Mouse (Mus musculus): Measurements from ENCODE around the gene Fkbp15. TPM values are rescaled to one million over a fixed set of nuclear protein-coding genes. Genes with fewer than 3 reads are reported as not detected.
"Not testable (repeated sequence)": the region's sequence is repeated elsewhere in the genome, so short reads cannot be mapped to it uniquely, and the experiment has no call there.

Fkbp15 gene
- polyA plus RNA-seq, 1 experiment from 2014 or later = 24.3 TPM

DNA sequence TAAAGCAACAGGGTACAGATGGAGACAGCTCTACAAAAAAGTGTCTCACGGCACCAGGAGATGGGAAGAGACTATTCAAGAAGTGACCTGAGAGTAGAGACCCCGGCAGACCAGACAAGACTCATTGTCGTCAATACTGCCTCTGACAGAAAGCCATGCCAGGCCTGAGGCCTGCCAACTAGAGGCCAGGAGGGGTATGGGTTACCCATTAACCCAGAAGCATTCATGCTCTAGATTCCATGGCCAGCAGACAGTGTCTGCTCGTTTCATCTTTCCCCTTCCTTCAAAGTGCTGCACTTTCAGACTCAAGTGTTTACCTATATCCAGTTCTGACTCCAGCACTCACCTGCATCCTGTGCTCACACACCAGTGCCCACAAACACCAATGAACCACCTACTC lies 82.3 kb downstream of the Fkbp15 start:
- 0 out of 2 replicates have a peak, but pooled peaks cover 6% of the 10 kb centered on the region for H3K4me1 ChIP-seq (replicated peaks; ENCODE audit: control insufficient read depth, insufficient read depth, low read length)
- ATAC-seq (ENCODE audit: low FRiP score) = no peak
- 62% methylated on average over 4 of the region's 4 CpGs for WGBS
- H3K36me3 ChIP-seq (replicated peaks; ENCODE audit: control insufficient read depth, insufficient read depth) = no peaks in the 10 kb centered on the region
- H3K4me3 ChIP-seq (replicated peaks; ENCODE audit: low read length) = no peak overlapping the region
- no peak for DNase-seq (ENCODE audit: low spot score)
- H3K9ac ChIP-seq = no peak overlapping the region
- no peaks in the 10 kb centered on the region for H3K9me3 ChIP-seq (ENCODE audit: control insufficient read depth, low read length)
- H3K4me2 ChIP-seq (replicated peaks) = no peak overlapping the region
- no peak overlapping the region for H3K27ac ChIP-seq
- H3K27me3 ChIP-seq (ENCODE audit: control insufficient read depth, insufficient read depth, low read length) = no peaks in the 10 kb centered on the region

DNA sequence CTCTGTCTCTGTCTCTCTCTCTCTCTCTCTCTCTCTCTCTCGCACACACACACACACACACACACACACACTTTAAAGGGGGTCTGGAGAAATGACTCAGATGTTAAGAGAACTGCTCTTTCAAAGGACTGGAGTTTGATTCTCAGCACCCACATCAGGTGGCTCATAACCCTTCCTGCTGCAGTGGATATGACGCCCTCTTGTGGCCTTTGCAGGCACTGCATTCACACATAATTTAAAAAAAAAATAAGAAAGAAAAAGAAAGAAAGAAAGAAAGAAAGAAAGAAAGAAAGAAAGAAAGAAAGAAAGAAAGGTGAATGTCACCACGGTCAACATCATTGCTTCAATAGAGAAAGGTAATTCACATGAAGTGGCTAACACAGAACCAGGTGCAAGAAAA lies 83.1 kb downstream of the Fkbp15 start:
- H3K27ac ChIP-seq = no peak overlapping the region
- no peaks in the 10 kb centered on the region for H3K36me3 ChIP-seq (replicated peaks; ENCODE audit: control insufficient read depth, insufficient read depth)
- no peak overlapping the region for H3K4me3 ChIP-seq (replicated peaks; ENCODE audit: low read length)
- ATAC-seq (ENCODE audit: low FRiP score) (no peak), DNase-seq (ENCODE audit: low spot score) (no peak)
- WGBS = 74% methylated on average over 3 of the region's 3 CpGs
- no peak overlapping the region for H3K4me2 ChIP-seq (replicated peaks)
- no peak overlapping the region for H3K9ac ChIP-seq
- no peaks in the 10 kb centered on the region for H3K9me3 ChIP-seq (ENCODE audit: control insufficient read depth, low read length)
- 0 out of 2 replicates have a peak, but pooled peaks cover 6% of the 10 kb centered on the region for H3K4me1 ChIP-seq (replicated peaks; ENCODE audit: control insufficient read depth, insufficient read depth, low read length)
- no peaks in the 10 kb centered on the region for H3K27me3 ChIP-seq (ENCODE audit: control insufficient read depth, insufficient read depth, low read length)

DNA sequence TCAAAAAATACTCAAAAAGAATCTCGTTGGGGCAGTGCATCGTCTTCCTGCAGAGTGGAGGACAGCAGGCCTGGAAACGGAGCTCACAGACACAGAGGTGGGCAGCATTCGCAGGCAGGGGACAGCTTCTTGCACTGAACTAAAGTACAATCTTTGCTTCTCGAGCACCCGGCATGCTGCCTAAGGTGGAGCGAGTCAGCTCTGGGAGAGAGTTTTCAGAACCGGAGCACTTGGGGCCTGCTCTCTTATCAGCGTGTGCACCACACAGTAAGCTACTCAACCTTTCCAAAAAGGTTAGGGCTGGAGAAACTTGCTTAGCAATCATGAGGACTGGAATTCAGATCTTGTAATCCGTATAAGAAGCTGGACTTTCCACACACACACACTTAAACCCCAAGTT lies 83.7 kb downstream of the Fkbp15 start:
- WGBS = 90% methylated on average over 10 of the region's 10 CpGs
- ATAC-seq (ENCODE audit: low FRiP score) (no peak), DNase-seq (ENCODE audit: low spot score) (no peak)
- Histone ChIP-seq H3K4me1 (replicated peaks; ENCODE audit: control insufficient read depth, insufficient read depth, low read length) (0 out of 2 replicates have a peak, but pooled peaks cover 6% of the 10 kb centered on the region), H3K4me2 (replicated peaks) (no peak overlapping the region), H3K4me3 (replicated peaks; ENCODE audit: low read length) (no peak overlapping the region), H3K36me3 (replicated peaks; ENCODE audit: control insufficient read depth, insufficient read depth) (no peaks in the 10 kb centered on the region), H3K27me3 (ENCODE audit: control insufficient read depth, insufficient read depth, low read length) (no peaks in the 10 kb centered on the region), H3K27ac (no peak overlapping the region), H3K9ac (no peak overlapping the region), H3K9me3 (ENCODE audit: control insufficient read depth, low read length) (no peaks in the 10 kb centered on the region)

DNA sequence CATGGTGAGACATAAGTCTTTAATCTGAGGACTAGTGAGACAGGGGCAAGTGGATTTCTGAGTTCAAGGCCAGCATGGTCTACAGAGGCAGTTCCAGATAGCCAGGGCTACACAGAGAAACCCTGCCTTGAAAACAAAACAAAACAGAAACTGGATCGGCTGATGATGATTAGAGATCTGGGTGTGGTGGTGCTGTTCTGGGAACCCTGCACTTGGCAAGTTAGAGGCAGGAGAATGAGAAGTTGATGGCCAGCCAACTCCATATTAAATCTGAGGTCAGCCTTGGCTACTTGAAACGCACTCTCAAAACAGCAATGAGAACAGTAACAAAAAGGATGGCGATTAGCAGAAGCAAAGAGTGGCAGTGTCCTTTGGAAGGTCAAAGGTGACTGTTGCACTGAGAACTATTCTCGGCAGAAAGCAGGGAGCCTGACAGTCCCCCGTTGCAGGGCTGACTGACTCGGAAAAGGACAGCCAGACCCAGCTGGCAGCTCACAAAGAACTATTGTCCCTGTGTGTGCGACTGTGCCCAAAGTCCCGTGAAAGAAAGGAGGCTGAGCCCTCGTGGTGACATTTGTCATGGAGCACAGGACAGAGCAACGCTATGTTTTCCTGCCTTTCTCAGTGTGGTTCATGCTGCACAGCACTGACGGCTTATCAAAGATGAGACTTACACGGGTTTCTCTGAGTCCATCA lies 85.4 kb downstream of the Fkbp15 start:
- H3K4me2 ChIP-seq (replicated peaks) = no peak overlapping the region
- H3K27ac ChIP-seq = peak overlapping the region; percentile 33; the same call in 1 of the 2 replicates
- H3K4me3 ChIP-seq (replicated peaks; ENCODE audit: low read length) = no peak overlapping the region
- WGBS = 6% methylated on average over 12 of the region's 12 CpGs
- no peaks in the 10 kb centered on the region for H3K27me3 ChIP-seq (ENCODE audit: control insufficient read depth, insufficient read depth, low read length)
- H3K36me3 ChIP-seq (replicated peaks; ENCODE audit: control insufficient read depth, insufficient read depth) = no peaks in the 10 kb centered on the region
- no peak for DNase-seq (ENCODE audit: low spot score)
- no peak overlapping the region for H3K9ac ChIP-seq
- 0 out of 2 replicates have a peak, but pooled peaks cover 6% of the 10 kb centered on the region for H3K4me1 ChIP-seq (replicated peaks; ENCODE audit: control insufficient read depth, insufficient read depth, low read length)
- peak; percentile 88 for ATAC-seq (ENCODE audit: low FRiP score)
- no peaks in the 10 kb centered on the region for H3K9me3 ChIP-seq (ENCODE audit: control insufficient read depth, low read length)

DNA sequence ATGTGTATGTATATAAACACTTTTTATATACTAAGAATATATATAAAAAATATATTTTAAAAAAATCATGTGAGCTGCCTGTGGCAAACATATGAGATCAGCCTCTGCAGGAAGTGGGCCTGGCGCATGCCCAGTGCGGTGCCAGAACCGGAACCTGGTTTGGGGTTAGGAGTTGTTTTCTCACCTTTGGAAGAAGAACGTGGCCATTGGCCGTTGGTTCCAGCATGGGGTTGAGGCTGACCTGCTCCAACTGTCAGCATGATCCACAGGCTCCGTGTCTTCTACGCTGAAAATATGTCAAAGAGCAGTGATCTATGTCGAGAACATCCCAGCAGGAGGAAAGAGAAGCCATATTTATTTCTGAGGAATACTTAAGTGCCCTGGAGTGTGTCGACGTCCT lies 86.4 kb downstream of the Fkbp15 start:
- no peak overlapping the region for H3K4me3 ChIP-seq (replicated peaks; ENCODE audit: low read length)
- H3K9me3 ChIP-seq (ENCODE audit: control insufficient read depth, low read length) = no peaks in the 10 kb centered on the region
- no peaks in the 10 kb centered on the region for H3K27me3 ChIP-seq (ENCODE audit: control insufficient read depth, insufficient read depth, low read length)
- no peaks in the 10 kb centered on the region for H3K36me3 ChIP-seq (replicated peaks; ENCODE audit: control insufficient read depth, insufficient read depth)
- DNase-seq (ENCODE audit: low spot score) = no peak
- 84% methylated on average over 10 of the region's 10 CpGs for WGBS
- no peak overlapping the region for H3K27ac ChIP-seq
- 0 out of 2 replicates have a peak, but pooled peaks cover 6% of the 10 kb centered on the region for H3K4me1 ChIP-seq (replicated peaks; ENCODE audit: control insufficient read depth, insufficient read depth, low read length)
- no peak overlapping the region for H3K9ac ChIP-seq
- ATAC-seq (ENCODE audit: low FRiP score) = no peak
- H3K4me2 ChIP-seq (replicated peaks) = no peak overlapping the region

DNA sequence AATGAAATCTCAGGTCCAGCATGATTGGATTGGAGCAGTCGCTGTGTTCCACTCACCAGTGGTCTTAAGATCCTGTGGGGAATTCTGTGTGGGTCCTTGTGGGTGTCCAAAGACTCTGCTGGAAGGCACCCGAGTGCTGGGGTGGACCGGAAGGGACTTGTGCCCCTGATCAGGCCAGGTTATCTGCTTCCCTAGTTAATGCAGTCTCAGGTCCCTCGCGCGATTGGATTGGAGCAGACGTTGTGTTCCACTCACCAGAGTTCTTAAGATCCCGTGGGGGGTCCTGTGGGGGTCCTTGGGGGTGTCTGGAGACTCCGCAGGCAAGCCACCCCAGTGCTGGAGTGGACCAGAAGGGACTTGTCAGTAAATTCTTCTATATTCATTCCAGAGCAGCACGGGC lies 87.7 kb downstream of the Fkbp15 start:
- Histone ChIP-seq H3K4me1 (replicated peaks; ENCODE audit: control insufficient read depth, insufficient read depth, low read length) (0 out of 2 replicates have a peak, but pooled peaks cover 6% of the 10 kb centered on the region), H3K9me3 (ENCODE audit: control insufficient read depth, low read length) (no peaks in the 10 kb centered on the region), H3K36me3 (replicated peaks; ENCODE audit: control insufficient read depth, insufficient read depth) (no peaks in the 10 kb centered on the region), H3K27ac (no peak overlapping the region), H3K4me2 (replicated peaks) (no peak overlapping the region), H3K27me3 (ENCODE audit: control insufficient read depth, insufficient read depth, low read length) (no peaks in the 10 kb centered on the region), H3K9ac (no peak overlapping the region), H3K4me3 (replicated peaks; ENCODE audit: low read length) (no peak overlapping the region)
- DNase-seq (ENCODE audit: low spot score) = no peak
- no peak for ATAC-seq (ENCODE audit: low FRiP score)
- 91% methylated on average over 10 of the region's 10 CpGs for WGBS

DNA sequence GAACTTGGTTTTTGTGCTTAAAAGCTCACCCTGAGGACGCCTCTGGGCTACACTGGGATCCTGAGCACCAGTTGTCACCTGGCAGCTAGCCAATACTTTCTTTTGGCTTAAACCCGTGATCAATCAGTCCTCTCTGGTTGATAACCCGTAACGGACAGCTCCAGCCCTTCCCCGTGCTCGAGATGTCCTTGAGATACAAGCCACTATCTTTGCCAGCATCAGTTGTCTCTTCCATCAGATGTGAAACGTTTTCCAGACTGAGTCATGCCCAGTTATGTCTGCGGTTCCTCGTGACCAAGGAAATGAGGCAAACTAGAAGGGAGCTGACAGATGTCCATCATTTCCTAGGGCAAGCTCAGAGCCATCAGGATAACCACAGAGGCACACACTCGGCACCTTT lies 93.2 kb downstream of the Fkbp15 start:
- ATAC-seq (ENCODE audit: low FRiP score) (no peak), DNase-seq (ENCODE audit: low spot score) (no peak)
- no peaks in the 10 kb centered on the region for H3K9me3 ChIP-seq (ENCODE audit: control insufficient read depth, low read length)
- H3K4me2 ChIP-seq (replicated peaks) = no peak overlapping the region
- WGBS = 77% methylated on average over 10 of the region's 10 CpGs
- no peaks in the 10 kb centered on the region for H3K36me3 ChIP-seq (replicated peaks; ENCODE audit: control insufficient read depth, insufficient read depth)
- H3K9ac ChIP-seq = no peak overlapping the region
- H3K27me3 ChIP-seq (ENCODE audit: control insufficient read depth, insufficient read depth, low read length) = no peaks in the 10 kb centered on the region
- no peak overlapping the region for H3K4me3 ChIP-seq (replicated peaks; ENCODE audit: low read length)
- H3K4me1 ChIP-seq (replicated peaks; ENCODE audit: control insufficient read depth, insufficient read depth, low read length) = no peaks in the 10 kb centered on the region
- no peak overlapping the region for H3K27ac ChIP-seq

DNA sequence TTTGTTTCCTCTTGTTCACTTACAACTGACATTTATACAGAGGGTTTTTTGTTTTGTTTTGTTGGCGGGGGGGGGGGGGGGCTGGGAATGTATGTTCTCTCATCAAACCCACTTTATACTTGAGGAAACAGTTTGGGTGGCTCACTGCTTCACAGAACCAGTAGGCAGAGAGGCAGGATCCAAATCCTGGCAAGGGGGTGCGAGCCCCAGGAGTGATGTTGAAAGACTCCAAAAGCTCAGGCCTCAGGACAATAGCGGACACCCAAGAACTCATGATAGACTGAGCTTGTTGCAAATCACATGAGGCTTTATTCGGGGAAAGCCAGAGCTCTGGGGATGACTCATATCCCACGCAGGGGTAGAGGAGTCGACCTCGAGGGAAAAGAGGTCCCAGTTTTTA lies 94.3 kb downstream of the Fkbp15 start:
- H3K4me1 ChIP-seq (replicated peaks; ENCODE audit: control insufficient read depth, insufficient read depth, low read length); H3K36me3 ChIP-seq (replicated peaks; ENCODE audit: control insufficient read depth, insufficient read depth); H3K4me2 ChIP-seq (replicated peaks); ATAC-seq (ENCODE audit: low FRiP score); H3K9me3 ChIP-seq (ENCODE audit: control insufficient read depth, low read length); H3K9ac ChIP-seq; H3K27ac ChIP-seq; H3K4me3 ChIP-seq (replicated peaks; ENCODE audit: low read length); DNase-seq (ENCODE audit: low spot score); H3K27me3 ChIP-seq (ENCODE audit: control insufficient read depth, insufficient read depth, low read length): not testable (repeated sequence)
- WGBS = 82% methylated on average over 6 of the region's 7 CpGs

DNA sequence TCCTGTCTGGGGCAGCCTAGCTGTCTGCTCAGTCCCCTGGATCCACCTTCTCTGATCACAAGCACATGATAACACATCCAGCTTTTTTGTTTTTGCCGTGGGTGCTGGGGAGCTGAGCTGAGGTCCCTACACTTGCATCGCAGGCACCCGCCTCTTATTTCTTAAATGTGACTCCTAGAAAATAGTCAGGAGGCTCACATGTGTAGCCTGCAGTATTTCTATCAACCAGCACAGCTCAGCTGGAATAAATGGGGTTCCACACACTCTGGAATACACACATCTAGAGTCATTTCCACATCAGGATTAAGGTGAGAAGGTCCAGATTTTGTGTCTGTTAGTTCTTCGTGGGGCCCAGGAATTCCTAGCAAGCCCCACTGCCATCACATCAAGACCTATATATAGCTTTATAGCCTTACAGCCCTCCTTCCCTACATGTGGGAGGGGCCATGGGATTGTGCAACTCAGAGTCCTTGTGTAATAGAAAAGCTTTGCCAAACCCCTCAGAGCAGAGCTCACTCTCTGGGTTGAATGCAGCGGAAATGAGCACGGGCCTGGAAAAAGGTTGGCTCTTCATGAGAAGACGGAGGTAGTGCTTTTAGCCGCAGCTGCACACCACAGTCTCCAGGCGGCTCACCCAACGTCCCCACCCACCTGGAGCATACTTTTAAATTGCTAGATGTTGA lies 95.1 kb downstream of the Fkbp15 start:
- no peaks in the 10 kb centered on the region for H3K27me3 ChIP-seq (ENCODE audit: control insufficient read depth, insufficient read depth, low read length)
- H3K36me3 ChIP-seq (replicated peaks; ENCODE audit: control insufficient read depth, insufficient read depth) = no peaks in the 10 kb centered on the region
- WGBS = 85% methylated on average over 10 of the region's 10 CpGs
- ATAC-seq (ENCODE audit: low FRiP score) (no peak), DNase-seq (ENCODE audit: low spot score) (no peak)
- no peaks in the 10 kb centered on the region for H3K9me3 ChIP-seq (ENCODE audit: control insufficient read depth, low read length)
- no peak overlapping the region for H3K9ac ChIP-seq
- no peak overlapping the region for H3K4me3 ChIP-seq (replicated peaks; ENCODE audit: low read length)
- no peak overlapping the region for H3K4me2 ChIP-seq (replicated peaks)
- no peak overlapping the region for H3K27ac ChIP-seq
- no peaks in the 10 kb centered on the region for H3K4me1 ChIP-seq (replicated peaks; ENCODE audit: control insufficient read depth, insufficient read depth, low read length)

Data from hindbrain, embryonic 14.5 days (tissue).